Mouse (Mus musculus) lung, adult 2 months (tissue): ENCODE measurements around the gene Pitpnc1.

ENCODE experiments used
- CTCF ChIP-seq: fragments of 200-500 bp; IDR thresholded peaks from 2 replicates; pipeline ENCODE4 v1.5.1; 2011; ENCODE audit warnings: mild to moderate bottlenecking, low read length, control low read depth; ENCODE audit not compliant: insufficient read depth
- POLR2A ChIP-seq: fragments of 200-500 bp; IDR thresholded peaks from 2 replicates; pipeline ENCODE4 v1.6.1; 2011; ENCODE audit warnings: low read depth, mild to moderate bottlenecking, control low read depth, low read length, borderline replicate concordance; ENCODE audit errors: extremely low read depth

DNA sequence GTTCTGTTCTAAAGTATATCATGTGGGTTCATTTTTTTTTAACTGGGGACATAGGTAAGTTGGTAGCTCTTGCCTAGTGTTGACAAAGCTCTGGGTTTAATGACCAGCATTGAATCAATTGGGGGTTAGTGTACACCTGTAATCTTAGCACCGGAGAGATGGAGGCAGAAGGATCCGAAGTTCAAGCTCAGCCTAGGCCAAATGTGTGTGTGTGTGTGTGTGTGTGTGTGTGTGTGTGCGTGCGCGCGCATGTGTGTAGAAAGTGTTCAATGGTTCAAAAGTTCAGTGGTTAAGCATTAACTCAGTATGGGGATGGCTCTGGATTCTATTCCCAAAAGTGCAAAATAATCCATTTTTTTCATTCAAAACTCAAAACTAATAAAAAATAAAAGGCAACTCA, 93.2 kb downstream of the Pitpnc1 start:
- TF ChIP-seq CTCF (no peak), POLR2A (no peak)
